Mouse (Mus musculus) forebrain, embryonic 11.5 days (tissue): ENCODE measurements at regions not wholly inside any gene's neighbourhood (a gene's known extent, or its start where the extent isn't known, plus 50 kb on each side); places are given as distances from the start of the nearest gene placed in this dataset.

ENCODE experiments used
- ATAC-seq: fragments of 200-750 bp; cut with Nextera tagmentation; replicated peaks from 2 replicates; pipeline ENCODE4 v1.8.0; 2017; ENCODE audit warnings: moderate TSS enrichment; ENCODE audit not compliant: low FRiP score
- DNase-seq: peaks from one replicate; pipeline ENCODE4 v3.0.0-alpha.2; 2017; ENCODE audit warnings: low spot score
- H3K27ac ChIP-seq: fragments of 300-500 bp; sonication (generic); 2 replicates; pipeline ENCODE4 v1.5.1; 2014; ENCODE audit warnings: low read depth, low read length
- H3K27me3 ChIP-seq: fragments of 300-500 bp; sonication (generic); 2 replicates; pipeline ENCODE4 v1.6.1; 2014; ENCODE audit warnings: mild to moderate bottlenecking, low read length, mixed read lengths; ENCODE audit not compliant: control insufficient read depth, insufficient read depth
- H3K36me3 ChIP-seq: fragments of 300-500 bp; sonication (generic); 2 replicates; pipeline ENCODE4 v1.6.1; 2014; ENCODE audit warnings: mild to moderate bottlenecking, low read length, moderate library complexity, mixed read lengths; ENCODE audit not compliant: control insufficient read depth, insufficient read depth
- H3K4me1 ChIP-seq: fragments of 300-500 bp; sonication (generic); replicated peaks from 2 replicates; pipeline ENCODE4 v1.6.1; 2014; ENCODE audit warnings: low read length, mixed read lengths; ENCODE audit not compliant: control insufficient read depth, insufficient read depth
- H3K4me2 ChIP-seq: fragments of 300-500 bp; sonication (generic); 2 replicates; pipeline ENCODE4 v1.6.1; 2014; ENCODE audit warnings: low read depth, mild to moderate bottlenecking, low read length, moderate library complexity, mixed read lengths; ENCODE audit not compliant: severe bottlenecking
- H3K4me3 ChIP-seq: fragments of 300-500 bp; sonication (generic); 2 replicates; pipeline ENCODE4 v1.5.1; 2014; ENCODE audit warnings: low read depth, low read length
- H3K9ac ChIP-seq: fragments of 300-500 bp; sonication (generic); 2 replicates; pipeline ENCODE4 v1.6.1; 2014; ENCODE audit warnings: low read length
- H3K9me3 ChIP-seq: fragments of 300-500 bp; sonication (generic); 2 replicates; pipeline ENCODE4 v1.6.1; 2016; ENCODE audit warnings: low read length, mixed read lengths; ENCODE audit not compliant: control insufficient read depth
- WGBS: fragments of 180-500 bp; shearing (Covaris S2); extraction: QIAGEN DNeasy Blood & Tissue Kit; methylation state at CpG from one replicate; pipeline ENCODE4 v1.1.7; 2014; 5-methylcytosine and 5-hydroxymethylcytosine counted together

GRCm38 (mm10) chr7:68858471-68859210 is 109.6 kb upstream of the Arrdc4 start:
- H3K9me3 ChIP-seq, result no peaks in the 10 kb centered on the region
- no peak for DNase-seq

GRCm38 (mm10) chr7:68851981-68852575 is 103.0 kb upstream of the Arrdc4 start:
- Histone ChIP-seq H3K9ac (no peak overlapping the region), H3K27ac (no peak overlapping the region), H3K4me3 (no peak overlapping the region), H3K4me2 (no peak overlapping the region), H3K9me3 (no peaks in the 10 kb centered on the region), H3K4me1 (no peaks in the 10 kb centered on the region), H3K36me3 (no peaks in the 10 kb centered on the region), H3K27me3 (no peaks in the 10 kb centered on the region)
- ATAC-seq (no peak), DNase-seq (no peak)
- 45% methylated on average over 3 of the region's 3 CpGs for WGBS

More at GRCm38 (mm10) chr7:68858471-68859210, 109.6 kb upstream of the Arrdc4 start:
- Histone ChIP-seq H3K27me3 (no peaks in the 10 kb centered on the region), H3K9ac (no peak overlapping the region), H3K4me2 (no peak overlapping the region), H3K4me3 (no peak overlapping the region), H3K27ac (no peak overlapping the region), H3K4me1 (no peaks in the 10 kb centered on the region), H3K36me3 (no peaks in the 10 kb centered on the region)
- ATAC-seq, result no peak
- 80% methylated on average over 2 of the region's 2 CpGs for WGBS

- no peaks in the 10 kb centered on the region for H3K9me3 ChIP-seq
- no peak for DNase-seq
- H3K4me2 ChIP-seq, result no peak overlapping the region
- no peak overlapping the region for H3K4me3 ChIP-seq
- no peaks in the 10 kb centered on the region for H3K27me3 ChIP-seq
- WGBS, result 85% methylated on average over 7 of the region's 7 CpGs
- no peak for ATAC-seq
- H3K27ac ChIP-seq, result no peak overlapping the region
- no peaks in the 10 kb centered on the region for H3K36me3 ChIP-seq
- H3K9ac ChIP-seq, result no peak overlapping the region
- H3K4me1 ChIP-seq, result no peaks in the 10 kb centered on the region
Observed at GRCm38 (mm10) chr7:68844606-68845005, 95.6 kb upstream of the Arrdc4 start.

- no peak overlapping the region for H3K4me3 ChIP-seq
- 56% methylated on average over 4 of the region's 4 CpGs for WGBS
- no peaks in the 10 kb centered on the region for H3K36me3 ChIP-seq
- H3K27me3 ChIP-seq, result no peaks in the 10 kb centered on the region
- ATAC-seq (no peak), DNase-seq (no peak)
- no peak overlapping the region for H3K4me2 ChIP-seq
- H3K9me3 ChIP-seq, result no peaks in the 10 kb centered on the region
- H3K9ac ChIP-seq, result no peak overlapping the region
- no peaks in the 10 kb centered on the region for H3K4me1 ChIP-seq
- H3K27ac ChIP-seq, result no peak overlapping the region
Observed at GRCm38 (mm10) chr7:68843374-68843773, 94.3 kb upstream of the Arrdc4 start.

- Histone ChIP-seq H3K4me1 (no peaks in the 10 kb centered on the region), H3K27ac (no peak overlapping the region), H3K36me3 (no peaks in the 10 kb centered on the region), H3K9me3 (no peaks in the 10 kb centered on the region), H3K4me3 (no peak overlapping the region), H3K27me3 (no peaks in the 10 kb centered on the region), H3K9ac (no peak overlapping the region), H3K4me2 (no peak overlapping the region)
- DNase-seq (no peak), ATAC-seq (0 out of 2 replicates have a peak, but pooled peaks have one; percentile 42)
- WGBS, result 45% methylated on average over 10 of the region's 10 CpGs
Observed at GRCm38 (mm10) chr7:68833977-68834791, 85.1 kb upstream of the Arrdc4 start.

- H3K9ac ChIP-seq, result no peak overlapping the region
- H3K4me3 ChIP-seq, result no peak overlapping the region
- H3K27ac ChIP-seq, result no peak overlapping the region
- H3K4me1 ChIP-seq, result no peaks in the 10 kb centered on the region
- ATAC-seq (no peak), DNase-seq (no peak)
- H3K4me2 ChIP-seq, result no peak overlapping the region
- WGBS, result 92% methylated on average over 7 of the region's 7 CpGs
- H3K9me3 ChIP-seq, result no peaks in the 10 kb centered on the region
- H3K27me3 ChIP-seq, result no peaks in the 10 kb centered on the region
- no peaks in the 10 kb centered on the region for H3K36me3 ChIP-seq
Observed at GRCm38 (mm10) chr7:68833517-68833916, 84.5 kb upstream of the Arrdc4 start.

- Histone ChIP-seq H3K27me3 (no peaks in the 10 kb centered on the region), H3K9ac (no peak overlapping the region), H3K36me3 (no peaks in the 10 kb centered on the region), H3K9me3 (no peaks in the 10 kb centered on the region), H3K27ac (no peak overlapping the region), H3K4me1 (no peaks in the 10 kb centered on the region), H3K4me3 (no peak overlapping the region), H3K4me2 (no peak overlapping the region)
- ATAC-seq, result peak; percentile 66; the same call in 1 of the 2 replicates
- peak; percentile 92 for DNase-seq
- 16% methylated on average over 8 of the region's 8 CpGs for WGBS
Observed at GRCm38 (mm10) chr7:68829861-68830260, 80.8 kb upstream of the Arrdc4 start.

- WGBS, result 84% methylated on average over 2 of the region's 2 CpGs
- Histone ChIP-seq H3K36me3 (no peaks in the 10 kb centered on the region), H3K27ac (no peak overlapping the region), H3K9ac (no peak overlapping the region), H3K4me1 (no peaks in the 10 kb centered on the region), H3K9me3 (no peaks in the 10 kb centered on the region), H3K4me2 (no peak overlapping the region), H3K4me3 (no peak overlapping the region), H3K27me3 (no peaks in the 10 kb centered on the region)
- ATAC-seq, result no peak
- DNase-seq, result no peak
Observed at GRCm38 (mm10) chr7:68824399-68824798, 75.4 kb upstream of the Arrdc4 start.
